Mouse (Mus musculus): ENCODE data around the gene Ndufb8.

Gene Ndufb8

DNA sequence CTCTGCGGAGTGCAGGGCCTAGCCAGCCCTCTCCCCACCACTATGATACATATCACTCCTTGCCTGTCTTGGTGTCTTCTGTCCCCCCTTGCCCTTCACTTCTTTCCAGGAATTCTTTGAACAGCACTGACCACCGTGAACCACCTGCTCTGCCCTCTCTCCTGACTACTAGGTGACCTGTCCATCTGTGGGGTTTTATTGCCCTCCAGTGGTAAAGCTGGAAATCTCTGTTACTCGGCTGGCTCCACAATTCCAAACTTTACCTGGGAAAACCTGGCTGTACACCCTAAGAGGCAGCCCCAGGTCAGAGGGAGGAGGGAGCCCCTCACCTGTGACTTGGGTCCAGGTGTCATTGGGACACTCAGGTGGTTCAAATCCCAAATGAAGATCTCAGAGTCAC, 19.9 kb downstream of the Ndufb8 start:
- DNase-seq (ENCODE audit: extremely low read depth, low read depth), result no peak

DNA sequence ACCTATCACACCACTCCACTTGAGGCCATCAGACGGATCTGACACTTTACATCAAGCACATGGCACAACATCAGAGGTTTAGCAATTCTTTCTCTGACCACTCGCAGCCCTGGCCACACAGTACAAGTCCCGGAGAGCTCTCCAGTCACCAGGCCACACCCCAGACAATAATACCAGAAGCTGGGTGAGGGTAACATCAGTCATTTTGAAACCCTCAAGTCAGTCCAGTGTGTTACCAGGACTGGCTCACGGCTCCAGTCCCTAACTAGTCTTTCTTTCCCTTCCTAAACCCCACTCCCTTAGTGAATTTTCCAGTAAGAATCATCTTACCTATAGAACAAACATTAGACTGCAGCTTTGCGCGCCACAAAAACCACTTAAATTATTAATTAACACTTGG, 25.2 kb downstream of the Ndufb8 start:
- no peak for DNase-seq (ENCODE audit: extremely low read depth, low read depth)

DNA sequence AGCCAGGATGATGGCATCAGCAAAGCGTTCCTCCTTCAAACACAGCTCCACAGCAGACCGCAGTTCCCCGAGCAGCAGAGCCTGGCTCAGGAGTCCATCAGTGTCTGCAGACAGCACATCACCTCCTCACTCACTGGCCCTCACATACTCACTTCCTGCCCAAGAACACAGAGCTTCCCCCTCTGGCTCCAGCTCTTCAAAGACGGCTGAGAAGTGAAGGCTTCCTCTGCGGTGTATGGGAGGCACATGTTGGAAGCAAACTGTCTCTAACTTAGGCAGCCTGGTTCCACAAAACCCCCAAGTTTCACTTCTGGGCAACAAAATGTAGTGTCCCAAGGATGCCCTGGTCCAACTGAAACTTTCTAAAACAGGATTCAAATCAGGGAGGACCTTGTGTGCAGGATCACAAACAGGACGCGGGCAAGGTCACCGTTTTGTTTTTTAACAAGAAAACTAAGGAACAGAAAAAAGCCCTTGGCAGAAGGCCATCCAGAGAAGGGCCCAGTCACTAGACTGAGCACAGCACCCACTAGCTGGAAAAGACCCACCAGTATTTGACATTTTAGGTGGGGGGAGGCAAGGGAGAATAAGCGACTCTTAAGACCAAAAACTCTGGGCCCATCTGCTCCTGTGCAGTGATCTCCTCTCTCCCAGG, 29.6 kb downstream of the Ndufb8 start:
- no peak for DNase-seq (ENCODE audit: extremely low read depth, low read depth)

- DNase-seq (ENCODE audit: extremely low read depth, low read depth), result no peak
These were observed 36.1 kb downstream of the Ndufb8 start for GRCm38 (mm10) chr19:44519152-44519551.

DNA sequence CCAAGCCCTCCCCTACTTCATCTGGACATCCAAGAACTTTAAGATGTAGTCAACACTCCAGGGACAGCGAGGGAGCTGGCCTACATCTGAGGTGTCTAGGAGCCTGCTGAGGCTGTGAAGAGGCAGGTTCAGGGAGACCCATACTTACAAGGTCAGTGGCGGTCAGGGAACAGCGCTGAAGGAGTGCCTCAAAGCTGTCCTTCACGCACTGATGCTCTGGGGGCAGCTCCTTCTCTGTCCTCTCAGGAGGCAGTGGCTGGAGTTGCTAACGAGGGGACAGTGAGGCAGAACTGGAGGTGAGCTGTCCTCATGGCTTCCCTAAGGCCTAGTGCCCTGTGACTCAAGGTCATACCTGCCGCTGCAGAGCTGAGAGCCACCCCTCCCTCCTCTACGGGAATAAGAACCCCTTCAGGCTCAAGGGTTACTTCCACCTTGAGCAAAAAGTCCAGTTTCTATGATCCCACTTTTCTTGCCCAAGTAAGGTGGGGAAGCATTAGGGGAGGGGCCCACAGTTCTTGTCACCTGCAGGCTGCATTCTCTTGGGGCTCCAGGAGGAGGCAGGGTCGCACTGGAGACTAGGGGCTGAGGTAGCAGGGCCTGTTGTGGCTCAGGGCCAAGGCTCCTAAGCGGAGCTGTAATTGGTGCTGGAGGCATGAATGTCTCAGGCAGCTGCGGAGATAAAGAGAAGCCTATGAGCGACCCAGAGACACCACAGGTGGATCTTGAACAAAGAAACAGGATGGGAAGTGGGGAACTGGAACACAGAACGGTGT, 37.1 kb downstream of the Ndufb8 start:
- no peak for DNase-seq (ENCODE audit: extremely low read depth, low read depth)

DNA sequence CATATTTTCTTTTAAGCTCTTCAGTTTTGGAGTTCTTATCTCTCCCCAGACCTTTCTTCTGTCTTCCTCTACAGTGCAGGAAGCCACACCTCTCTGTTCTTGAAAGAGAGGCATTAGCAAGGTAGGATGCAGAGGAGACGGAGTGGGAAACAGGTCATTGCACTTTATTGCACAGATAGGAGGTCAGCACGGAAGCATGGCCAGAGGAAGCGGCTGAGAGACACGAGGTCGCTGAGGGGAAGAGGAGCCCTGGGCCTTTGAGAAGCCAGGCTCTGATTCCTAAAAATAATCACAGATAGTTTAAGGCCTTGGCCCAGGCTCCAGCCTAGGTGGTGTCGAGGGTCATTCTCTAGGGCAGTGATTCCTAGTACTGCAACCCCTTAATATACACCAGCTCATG, 39.5 kb downstream of the Ndufb8 start:
- DNase-seq (ENCODE audit: extremely low read depth, low read depth), result no peak

DNA sequence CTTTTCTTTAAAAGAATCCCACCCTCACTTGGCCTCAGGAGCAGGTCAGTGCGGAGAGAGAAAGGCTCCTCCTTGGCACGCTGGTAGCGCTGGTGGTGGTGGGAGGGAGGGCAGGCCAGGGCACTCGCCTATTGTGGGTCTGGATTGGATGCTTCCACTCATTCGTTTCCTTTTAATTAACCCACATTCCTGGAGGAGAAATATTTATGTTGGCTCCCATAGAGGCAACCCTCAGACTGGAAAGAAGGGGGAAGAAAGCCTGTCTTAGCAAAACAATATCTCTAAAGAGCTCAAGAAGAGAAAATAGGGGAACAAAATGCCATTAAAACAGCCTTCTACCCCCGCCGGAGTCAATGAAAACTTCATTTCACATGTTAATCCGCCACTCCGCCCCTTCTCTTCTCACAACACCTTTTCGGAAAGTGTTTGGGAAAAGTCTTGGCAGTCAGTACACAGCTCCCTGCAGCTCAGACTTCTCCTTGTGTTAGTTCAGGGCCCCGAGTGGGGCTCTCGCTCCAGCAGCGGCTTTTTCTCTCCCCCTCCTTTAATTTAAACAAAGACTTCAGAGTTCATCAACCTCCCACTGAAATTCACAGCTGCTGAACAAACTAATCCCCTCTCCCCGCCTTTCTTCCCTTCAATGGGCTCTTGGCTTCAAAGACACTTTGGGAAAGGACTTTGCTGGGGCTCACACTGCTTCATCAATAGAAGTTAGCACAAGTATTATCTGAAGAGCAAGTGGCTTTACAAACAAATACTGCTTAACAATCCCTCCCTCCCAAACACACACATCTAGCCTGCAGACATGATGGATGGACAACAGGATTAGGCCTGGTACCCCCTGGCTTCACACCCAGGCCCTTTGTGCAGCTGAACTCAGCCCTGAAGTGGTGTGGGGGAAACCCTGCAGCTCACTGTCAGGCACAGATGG, 40.5 kb downstream of the Ndufb8 start:
- no peak for DNase-seq (ENCODE audit: extremely low read depth, low read depth)

DNA sequence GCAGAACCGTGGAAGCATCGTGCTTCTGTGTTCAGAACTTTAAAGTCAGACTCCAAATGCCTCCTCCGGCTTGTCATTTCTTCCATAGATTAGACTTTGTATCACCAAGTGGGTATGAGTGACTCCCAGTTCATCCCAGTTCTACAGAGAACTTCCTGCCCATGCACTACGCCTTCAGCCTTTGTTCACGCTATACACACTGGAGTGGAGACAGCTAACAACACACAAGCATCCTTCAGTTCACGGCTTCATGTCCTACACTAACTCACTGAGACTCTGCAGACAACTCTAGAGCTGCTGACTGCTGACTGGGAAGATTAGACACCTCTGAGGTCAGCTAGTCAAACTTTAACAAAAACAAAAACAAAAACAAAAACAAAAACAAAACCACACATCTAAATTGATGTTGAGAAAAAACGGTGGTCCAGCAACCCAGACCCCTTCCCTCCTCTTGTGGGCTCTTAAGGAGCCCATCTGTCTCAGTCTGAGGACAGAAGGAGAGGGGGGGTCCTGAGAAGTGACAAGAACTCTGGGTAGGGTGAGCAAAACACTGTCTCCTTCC, 41.2 kb downstream of the Ndufb8 start:
- no peak for DNase-seq (ENCODE audit: extremely low read depth, low read depth)

- no peak for DNase-seq (ENCODE audit: extremely low read depth, low read depth)
These were observed 42.0 kb downstream of the Ndufb8 start for GRCm38 (mm10) chr19:44513054-44513833.

DNA sequence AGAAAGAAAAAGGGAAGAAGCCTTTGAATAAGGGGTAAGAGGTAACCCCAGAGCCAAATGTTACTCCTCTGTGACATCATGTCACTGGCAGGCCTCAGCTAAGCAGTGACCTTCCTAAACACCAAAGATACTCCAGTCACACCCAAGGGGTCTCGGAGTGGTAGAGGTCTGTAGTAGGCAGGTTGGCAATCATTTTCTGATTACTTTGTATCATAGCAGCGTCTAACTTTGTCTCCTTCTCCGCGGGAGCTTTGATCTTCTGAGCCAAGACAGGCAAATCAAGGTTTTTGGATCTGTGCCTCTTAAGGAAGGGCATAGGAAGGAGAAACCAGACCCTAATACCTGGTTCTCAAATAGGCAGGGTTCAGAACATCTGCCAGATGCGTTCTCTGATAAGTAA, 42.6 kb downstream of the Ndufb8 start:
- DNase-seq (ENCODE audit: extremely low read depth, low read depth), result no peak

DNA sequence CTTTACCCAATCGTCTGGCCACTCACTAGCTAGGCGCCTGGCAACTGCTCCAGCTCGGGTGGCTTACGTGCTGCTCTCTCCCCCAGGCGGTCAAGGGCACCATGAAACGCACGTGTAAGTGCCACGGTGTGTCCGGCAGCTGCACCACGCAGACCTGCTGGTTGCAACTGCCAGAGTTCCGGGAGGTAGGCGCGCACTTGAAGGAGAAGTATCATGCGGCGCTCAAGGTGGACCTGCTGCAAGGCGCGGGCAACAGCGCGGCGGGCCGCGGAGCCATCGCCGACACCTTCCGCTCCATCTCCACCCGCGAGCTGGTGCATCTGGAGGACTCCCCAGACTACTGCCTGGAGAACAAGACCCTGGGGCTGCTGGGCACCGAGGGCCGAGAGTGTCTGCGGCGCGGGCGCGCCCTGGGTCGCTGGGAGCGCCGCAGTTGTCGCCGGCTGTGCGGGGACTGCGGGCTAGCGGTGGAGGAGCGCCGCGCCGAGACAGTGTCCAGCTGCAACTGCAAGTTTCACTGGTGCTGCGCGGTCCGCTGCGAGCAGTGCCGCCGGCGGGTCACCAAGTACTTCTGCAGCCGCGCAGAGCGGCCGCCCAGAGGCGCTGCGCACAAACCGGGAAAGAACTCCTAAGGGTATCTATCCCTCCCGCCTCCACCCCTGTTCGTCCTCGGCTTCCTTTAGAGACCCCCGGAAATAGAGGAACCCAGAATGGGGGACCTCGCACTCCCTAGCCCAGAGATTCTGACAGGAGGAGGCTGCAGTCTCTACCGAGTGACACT, 43.6 kb downstream of the Ndufb8 start:
- DNase-seq (ENCODE audit: extremely low read depth, low read depth), result no peak

DNA sequence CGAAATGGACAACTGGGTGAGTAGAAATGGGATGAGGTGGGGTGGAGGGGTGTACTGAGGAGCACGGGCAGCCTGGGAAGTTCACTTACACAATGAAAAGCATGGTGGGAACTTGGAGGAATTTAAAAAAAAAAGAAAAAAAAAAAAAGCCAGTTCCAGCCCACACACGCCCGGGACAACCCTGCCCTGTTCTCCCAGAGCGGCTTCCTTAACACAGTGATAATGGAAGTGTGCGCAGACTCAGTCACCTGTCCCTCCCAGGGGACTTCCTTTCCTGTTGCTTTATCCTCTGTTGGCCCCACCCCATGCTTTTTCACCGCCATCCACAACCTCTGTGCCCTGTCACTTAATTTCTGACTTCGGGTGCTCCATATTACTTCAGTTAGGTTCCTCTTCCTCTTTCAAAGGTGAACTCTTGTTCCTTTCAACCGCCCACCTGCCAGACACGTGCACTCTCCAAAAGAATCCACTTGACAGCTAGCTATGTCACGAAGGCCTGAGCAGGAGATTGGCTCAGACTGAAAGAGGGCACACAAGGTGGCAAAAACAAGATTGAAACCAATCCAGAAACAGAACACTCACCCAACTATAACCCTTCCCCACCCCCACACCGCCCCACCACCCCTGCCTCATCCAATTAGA, 44.6 kb downstream of the Ndufb8 start:
- no peak for DNase-seq (ENCODE audit: extremely low read depth, low read depth)

DNA sequence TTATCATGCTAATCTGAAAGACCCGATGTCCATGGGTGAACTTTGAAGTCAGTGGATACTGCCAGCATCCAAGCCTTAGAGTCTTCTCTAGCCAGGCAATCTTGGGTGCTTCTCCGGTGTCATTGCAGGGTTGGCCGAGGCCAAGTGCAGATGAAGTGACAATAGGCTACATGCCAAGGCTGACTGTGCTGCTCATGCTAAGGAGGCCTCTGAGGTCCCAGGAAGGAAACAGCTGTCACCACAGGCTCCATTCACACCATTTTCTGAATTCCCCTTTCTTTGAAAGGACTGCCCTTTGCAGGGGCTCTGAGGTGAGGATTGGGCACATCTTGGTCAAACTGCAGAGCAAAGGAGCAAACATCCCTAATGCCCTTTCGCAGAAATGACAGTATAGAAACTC, 52.5 kb downstream of the Ndufb8 start:
- no peak for DNase-seq (ENCODE audit: extremely low read depth, low read depth)

DNA sequence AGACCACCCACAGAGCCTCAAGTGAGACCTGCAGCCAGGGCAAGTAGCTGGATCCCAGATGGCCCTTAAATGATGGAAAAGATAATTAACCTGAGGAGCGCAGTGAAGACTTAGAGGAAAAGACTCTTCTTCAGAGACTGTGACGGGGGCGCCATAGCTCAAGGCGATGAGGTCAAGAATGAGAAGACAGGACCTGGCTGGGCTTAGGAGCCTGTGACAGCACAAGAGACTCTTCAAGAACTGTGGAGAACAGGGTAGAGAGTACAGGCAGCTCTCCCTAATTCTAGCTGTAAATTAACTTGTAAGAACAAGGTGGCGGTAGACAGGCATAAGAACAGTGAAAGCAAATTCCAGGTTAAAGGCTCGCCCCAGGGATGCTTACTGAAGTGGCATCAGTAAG, 53.3 kb downstream of the Ndufb8 start:
- no peak for DNase-seq (ENCODE audit: extremely low read depth, low read depth)

DNA sequence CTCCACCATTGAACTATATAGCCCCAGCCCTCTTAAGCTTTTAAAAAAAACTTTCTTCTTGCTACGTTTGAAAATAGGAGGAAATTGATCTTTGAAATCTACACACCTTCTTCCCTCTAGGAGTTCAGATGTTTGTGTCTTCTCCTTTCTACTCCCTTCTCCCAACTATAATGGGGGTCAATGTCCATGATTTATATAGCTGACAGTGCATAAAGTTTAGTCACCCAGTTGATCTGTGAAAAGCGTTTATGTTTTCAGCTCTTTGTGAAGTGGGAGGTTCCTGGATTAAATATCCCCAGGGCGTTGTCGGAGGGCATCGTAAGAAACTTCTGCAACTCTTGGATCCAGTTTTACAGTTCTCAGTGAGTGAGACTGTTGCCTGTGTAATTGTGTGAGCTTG, 55.0 kb downstream of the Ndufb8 start:
- no peak for DNase-seq (ENCODE audit: extremely low read depth, low read depth)

GRCm38 (mm10) chr19:44498936-44499335, 56.3 kb downstream of the Ndufb8 start:
- DNase-seq (ENCODE audit: extremely low read depth, low read depth), result no peak

Measured in MEL-GATA-1-ER (cell line).